Mouse (Mus musculus): ENCODE measurements at regions not wholly inside any gene's neighbourhood (a gene's known extent, or its start where the extent isn't known, plus 50 kb on each side); places are given as distances from the start of the nearest gene placed in this dataset.
"Not testable (repeated sequence)": the region's sequence is repeated elsewhere in the genome, so short reads cannot be mapped to it uniquely, and the experiment has no call there.

DNA sequence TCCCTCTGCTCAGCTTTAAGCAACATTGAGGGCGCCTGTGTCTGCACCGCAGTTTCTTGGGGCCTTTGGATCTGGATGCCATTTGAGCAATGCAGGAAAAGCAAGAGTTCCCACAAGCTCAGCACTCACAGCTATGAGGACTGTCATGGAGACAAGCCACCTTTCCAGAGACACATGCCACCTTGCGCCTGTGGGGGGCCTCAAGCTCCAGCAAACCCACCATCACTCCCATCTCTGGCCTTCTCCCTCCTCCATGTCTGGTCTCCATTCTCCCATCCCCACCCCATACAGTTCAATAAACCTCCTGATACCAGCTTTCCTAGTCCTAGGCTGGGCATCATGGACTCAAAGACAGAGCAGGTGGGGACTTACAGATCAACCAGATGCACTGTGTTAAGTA lies 97.8 kb downstream of the Wdr11 start:
- no peak for DNase-seq (ENCODE audit: low spot score in 2 of 2)

DNA sequence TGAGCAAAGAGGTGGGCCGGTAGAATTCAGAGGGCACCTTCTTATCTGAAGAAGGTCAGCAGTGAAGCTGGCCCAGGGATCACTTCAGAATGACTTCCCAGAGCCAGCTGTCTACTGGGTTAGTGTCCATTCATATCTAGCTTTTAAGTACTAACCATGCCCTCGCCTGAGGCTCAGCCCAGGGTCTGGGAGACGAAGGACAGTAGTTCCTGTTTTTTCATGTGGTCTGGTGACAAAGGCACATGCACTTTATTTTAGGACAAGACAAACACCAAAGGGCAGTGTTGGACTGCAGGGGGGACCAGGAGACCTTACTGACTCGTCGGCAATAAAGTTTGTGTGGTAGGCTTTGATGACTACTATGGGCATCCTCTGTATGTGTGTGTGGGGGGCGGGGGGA lies 99.2 kb downstream of the Wdr11 start:
- DNase-seq (ENCODE audit: low spot score in 2 of 2) = no peak

DNA sequence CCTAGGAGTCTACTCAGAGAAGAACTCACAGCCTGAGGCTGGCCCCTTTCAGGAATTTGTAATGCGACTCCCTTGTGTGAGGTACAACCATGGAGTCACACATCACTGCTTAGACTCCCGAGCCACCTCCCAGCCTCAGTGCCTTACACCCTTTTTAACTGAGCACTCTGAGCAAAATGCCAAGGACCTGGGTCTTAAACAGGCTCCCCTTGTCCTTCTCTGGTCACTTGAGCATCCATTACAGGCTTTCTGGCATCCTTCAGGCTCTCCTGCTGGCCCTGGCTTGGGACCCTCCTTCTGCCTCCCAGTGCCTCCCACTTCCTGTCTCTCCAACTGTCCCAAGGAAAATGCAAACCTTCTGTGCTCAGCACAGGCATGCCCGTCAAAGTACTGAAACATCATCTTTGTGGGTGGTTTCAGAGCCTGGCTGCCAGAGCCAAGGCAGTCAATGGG lies 100.0 kb downstream of the Wdr11 start:
- peak in 1 of 2 experiments; percentile 38 for DNase-seq (ENCODE audit: low spot score in 2 of 2)

DNA sequence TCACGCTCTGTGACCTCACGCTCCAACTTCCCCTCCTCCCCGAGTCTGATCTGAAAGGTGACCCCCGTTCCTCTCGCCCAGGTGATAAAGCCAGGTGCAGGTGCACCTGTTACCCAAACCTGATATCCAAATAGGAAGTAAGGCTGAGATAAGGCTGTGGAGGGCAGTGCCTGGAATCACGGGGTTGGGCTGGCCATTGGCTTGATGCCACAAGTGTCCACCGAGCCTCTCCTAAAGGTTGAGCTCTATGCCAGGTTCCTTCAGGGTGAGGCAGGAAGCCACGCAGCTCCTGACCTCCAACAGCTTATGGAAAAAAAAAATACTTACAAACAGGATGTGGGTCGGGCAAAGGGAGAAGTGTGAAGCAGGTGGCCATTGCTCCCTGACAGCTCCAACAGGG lies 102.0 kb downstream of the Wdr11 start:
- DNase-seq (ENCODE audit: low spot score in 2 of 2) = no peak

DNA sequence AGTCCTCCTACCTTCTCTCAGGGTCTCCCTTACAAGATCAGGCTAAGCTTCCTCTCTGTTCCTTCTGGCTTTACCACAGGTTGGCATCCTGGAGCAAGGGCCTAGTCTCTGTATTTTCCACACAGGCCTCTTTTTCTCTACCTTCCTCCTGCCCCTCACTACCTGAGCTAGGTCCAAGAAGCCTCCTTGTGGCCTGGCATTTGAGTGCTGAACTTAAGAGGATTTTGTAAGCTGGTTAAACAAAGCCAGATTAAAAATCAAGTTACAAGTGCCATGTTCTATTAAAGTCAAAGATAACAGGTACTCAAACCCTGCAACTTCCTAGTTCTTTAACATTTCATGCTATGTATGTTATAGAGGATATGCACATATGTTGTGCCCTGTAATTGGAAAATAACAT lies 102.5 kb downstream of the Wdr11 start:
- DNase-seq (ENCODE audit: low spot score in 2 of 2) = no peak

DNA sequence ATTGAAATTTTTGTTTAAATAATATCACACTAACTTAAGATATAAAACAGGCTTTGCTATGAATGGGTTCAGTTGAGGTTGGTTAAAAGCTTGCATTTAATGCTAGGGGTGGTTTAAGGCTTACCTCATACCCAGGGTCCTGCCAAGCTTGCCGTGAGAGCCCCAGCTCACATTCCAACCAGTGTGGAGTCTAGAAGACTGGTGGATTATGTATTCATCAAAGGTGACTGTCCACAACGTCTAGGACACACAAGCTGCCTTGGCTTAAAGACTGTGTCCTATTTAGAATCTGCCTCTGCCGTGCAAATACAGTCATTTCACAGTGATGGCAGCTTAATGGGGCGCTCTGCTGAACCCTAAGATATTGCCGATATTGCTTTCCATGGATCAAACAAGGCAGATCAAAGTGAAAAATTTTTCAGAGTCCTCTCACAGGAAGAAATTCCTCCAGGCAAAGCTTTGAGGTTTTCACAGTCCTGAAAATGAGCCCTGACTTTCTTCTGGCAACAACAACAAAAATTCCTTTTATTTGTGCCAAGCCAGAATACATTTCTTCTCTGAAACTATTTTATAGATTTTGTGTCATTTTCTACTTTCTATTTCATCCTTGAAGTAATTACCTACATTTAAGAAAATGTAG lies 108.4 kb downstream of the Wdr11 start:
- DNase-seq (ENCODE audit: low spot score in 2 of 2) = no peak

DNA sequence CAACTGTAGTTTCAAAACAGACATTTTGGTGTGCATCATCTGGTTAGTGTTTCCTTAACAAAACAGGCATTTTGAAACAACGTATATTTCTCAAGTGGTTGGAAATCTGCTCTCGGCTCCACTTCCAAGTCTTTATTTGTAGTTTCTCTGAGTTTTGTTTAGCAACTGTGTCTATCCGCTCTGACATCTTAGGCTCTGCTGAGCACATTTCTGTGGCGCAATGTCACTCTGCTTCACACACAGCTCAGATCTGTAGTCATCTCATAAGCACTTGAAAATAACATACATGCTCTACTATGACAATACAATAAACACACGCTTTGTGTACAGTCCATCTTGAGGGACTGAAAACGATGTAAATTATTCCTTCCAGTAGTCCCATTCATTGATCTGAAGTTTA lies 135.9 kb downstream of the Wdr11 start:
- DNase-seq (ENCODE audit: low spot score in 2 of 2) = no peak

DNA sequence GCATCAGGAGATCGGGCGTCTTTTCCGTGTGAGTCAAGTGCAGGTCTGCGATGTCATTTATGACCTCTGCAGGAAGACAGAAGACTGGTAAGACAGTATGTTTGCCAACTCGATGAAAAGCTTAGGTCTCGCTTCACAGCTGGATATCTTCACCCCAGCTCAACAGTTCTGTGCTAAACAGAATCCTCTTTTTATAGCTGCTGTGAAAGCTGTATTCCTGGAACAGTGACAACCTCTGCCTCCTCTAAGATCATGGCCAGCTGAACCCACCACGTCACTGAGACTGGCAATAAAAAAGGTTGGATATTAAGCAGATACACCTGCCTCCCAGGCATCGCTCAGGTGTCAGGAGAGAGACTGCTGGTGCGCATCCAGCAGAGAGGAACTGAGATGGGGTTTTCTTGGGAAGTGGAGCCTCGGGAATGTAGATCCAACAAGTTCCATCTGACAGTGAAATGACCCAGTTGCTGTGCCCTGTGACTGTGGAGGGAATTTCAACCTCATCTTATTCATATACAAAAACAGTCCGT lies 138.1 kb downstream of the Wdr11 start:
- no peak for DNase-seq (ENCODE audit: low spot score in 2 of 2)

DNA sequence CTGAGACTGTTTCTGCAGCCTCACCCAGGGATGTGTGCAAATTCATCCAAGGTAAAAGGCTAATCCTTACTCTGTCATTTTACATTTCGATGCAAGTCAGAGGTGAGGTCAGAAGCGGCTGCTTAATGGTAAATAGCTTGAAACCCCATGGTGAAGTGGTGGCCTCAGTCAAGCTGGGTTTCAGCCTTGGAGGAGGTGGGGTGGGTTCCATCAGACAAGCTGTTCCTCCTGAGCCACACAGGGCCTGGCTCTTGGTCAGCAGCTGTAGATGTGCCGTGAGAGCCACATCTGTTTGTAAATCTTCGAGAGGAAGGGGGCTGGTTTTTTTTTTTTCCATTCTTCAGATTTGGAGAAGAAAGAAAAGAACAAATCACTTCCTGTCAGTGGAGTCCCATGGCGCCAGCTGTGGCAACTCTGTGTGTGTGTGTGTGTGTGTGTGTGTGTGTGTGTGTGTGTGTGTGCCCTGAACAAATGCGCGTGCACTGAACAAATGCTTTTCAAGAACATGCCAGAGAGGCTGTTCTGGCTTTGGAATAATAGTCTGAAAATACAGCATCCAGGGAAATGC lies 139.2 kb downstream of the Wdr11 start:
- no peak for DNase-seq (ENCODE audit: low spot score in 2 of 2)

DNA sequence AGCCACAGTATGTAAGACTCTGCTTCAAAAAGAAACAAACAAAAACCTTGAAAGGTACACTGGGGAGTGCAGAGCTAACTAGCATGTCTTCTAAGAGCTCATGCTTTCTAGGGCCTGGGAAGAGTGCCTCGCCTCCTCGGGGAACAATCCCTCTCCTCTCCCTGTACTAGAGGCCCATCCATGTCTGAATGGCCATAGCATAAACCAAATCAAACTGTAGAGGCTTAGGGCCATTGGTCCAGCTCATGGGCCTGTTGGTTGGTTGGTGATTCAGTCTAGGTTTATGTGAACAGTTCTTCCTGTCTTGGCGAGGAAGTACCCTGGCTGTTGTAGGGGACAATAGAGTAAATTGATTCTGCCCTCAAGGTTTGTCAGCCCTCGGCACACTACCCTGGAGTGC lies 151.0 kb downstream of the Wdr11 start:
- DNase-seq (ENCODE audit: low spot score in 2 of 2) = no peak

DNA sequence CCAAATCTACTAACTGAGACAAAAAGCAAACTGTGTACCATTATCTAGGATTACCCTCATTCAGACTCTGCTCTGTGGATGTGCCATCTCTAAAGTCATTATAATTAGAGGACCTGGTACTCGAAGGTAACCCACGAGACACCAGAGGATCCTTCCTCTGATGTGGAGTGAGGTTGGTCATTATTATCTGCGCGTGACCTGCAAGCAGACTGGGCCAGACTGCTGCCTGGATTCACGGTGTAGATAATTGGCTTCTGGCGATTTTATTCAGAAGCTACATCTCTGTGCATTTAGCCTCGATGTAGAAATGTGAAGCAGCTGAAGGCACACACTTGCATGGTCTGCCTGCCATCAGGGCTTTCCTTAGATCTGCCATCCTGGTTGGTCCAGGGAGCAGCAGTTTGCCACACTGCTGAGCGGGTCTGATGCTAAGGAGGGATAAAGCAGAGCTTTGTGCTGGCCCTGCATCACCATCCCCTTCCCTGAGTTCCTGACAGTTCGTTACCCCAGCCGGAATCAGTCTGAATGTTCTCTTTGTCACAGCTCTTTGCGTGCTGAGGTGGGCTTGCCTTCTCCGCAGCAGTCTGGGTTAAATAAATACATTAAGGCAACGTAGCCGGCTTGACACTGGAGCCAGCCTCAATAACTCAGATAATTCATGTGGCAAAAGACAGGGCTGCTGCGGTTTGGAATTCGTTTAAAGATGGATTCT lies 152.4 kb downstream of the Wdr11 start:
- no peak for DNase-seq (ENCODE audit: low spot score in 2 of 2)

DNA sequence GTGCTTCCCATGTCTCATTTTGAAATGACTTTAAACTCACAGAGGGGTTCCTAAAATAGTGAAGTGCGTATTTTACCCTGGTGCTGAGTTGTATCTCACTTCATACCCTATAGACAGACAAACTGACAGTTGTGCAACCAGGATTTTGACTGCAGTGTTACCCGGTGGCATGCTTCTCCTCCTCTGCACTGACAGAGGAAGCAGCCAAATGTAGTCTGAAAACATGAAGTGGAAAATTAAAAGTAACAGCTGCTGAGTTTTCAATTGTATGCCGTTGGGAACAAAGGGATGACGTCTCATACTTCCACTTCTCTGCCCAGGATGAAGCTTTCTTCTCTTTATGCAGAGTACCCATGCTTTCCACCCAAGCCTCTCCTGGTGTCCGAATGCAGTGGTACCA lies 155.0 kb downstream of the Wdr11 start:
- DNase-seq (ENCODE audit: low spot score in 2 of 2) = no peak

DNA sequence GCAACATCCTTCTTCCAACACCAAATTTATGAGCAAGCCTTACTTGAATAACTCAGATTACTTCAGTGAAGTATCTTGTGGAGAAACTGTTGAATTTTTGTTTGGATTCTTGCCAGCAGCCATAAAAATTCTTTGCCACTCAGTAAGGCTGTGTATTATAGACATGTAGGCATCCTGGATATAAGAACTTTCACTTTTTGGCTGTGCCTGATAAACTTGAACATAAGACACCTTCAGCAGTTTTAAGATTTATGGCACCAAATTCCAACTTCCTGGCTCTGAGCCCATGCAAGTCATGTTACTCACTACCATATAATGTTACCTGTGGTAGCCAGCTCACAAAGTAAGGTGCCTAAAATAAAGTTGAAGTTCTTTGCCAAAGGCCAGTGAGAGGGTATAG lies 159.3 kb downstream of the Wdr11 start:
- no peak for DNase-seq (ENCODE audit: low spot score in 2 of 2)

DNA sequence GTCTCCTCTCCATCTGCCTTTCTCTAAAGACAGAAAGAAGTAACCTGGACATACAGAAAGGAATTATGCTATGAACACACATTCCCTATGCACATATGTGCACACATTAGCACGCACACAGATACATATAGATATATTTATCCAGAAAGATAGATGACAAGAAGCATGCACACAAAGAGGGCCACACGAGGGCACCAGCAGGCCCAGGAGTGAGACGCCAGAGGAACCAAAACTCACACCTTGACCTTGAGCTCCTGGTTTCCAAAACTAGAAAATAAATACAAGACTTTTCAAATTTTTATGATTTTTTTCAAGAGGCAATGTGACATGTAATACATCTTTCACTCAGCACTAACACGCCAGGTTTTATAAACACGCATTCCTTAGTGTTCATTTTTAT lies 163.1 kb downstream of the Wdr11 start:
- DNase-seq (ENCODE audit: low spot score in 2 of 2) = no peak

DNA sequence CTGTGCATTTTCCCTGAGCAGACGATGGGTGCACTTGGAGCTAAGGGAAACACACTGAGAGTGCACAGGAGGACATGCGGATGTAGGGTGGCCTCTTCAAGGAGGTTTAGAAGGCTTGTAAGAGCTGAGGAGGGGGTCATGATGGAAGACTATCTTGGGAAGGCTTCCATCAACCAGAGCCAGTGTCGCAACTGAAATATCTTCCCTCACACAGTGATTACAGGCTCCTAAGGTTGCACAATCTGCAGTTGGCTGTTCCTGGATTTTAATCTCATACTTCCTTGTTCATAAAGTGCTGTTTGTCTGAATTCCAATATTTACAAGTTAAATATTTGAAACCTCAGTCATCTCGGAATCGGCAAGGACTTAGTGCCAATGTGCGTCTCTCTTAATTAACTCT lies 164.5 kb downstream of the Wdr11 start:
- no peak for DNase-seq (ENCODE audit: low spot score in 2 of 2)

DNA sequence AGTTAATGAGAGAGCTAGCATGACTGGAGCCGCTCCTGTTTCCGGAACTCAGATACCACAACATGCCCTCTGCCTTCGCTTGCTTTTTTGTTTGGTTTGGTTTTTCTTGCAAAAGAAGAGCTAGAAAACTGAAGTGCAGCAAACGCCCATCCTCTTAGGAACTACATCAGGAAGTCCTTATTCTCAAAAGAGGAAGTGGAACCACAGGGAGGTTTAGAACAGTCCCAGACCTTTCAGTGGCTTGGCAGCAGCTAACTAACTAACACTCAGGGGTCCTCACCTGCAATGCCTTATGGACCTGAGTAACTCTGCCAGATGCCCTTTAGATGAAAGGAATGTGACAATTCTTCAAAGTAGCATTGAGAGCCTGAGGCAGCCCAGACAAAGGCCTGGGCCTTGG lies 168.2 kb downstream of the Wdr11 start:
- DNase-seq (ENCODE audit: low spot score in 2 of 2) = no peak

DNA sequence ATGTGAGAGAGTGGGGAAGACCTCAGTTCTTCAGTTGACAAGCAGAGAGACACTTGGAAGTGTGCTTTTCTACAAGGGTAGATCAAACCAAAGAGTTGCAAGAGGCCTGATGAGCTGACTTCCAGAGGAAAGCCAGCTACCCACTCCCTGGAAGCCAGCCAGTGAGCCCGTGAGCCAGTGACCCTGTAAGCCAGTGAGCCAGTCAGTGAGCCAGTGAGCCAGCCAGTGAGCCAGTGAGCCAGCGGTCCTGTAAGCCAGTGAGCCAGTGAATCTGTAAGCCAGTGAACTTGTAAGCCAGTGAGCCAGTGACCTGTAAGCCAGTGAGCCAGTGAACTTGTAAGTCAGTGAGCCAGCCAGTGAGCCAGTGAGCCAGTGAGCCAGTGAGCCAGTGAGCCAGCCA lies 168.7 kb downstream of the Wdr11 start:
- no peak for DNase-seq (ENCODE audit: low spot score in 2 of 2)

DNA sequence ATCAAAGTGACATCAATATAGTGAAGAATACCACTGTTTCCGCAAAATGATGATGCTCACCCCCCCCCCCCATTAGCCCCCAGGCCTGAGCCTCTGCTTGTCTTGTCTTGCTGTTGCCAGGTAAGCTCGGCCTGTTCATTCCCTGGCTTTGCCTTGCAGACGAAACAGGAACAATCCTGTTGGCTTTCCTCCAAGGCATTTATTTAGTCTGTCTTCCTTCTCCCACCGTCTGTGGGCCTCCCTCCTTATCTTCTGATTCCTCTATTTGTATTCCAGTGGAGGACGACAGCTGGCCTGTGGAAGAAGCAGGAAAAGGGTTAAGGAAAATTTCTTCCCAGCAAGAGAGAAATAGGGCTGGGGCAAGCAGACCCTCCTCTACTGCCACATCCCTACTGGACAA lies 172.1 kb downstream of the Wdr11 start:
- no peak for DNase-seq (ENCODE audit: low spot score in 2 of 2)

DNA sequence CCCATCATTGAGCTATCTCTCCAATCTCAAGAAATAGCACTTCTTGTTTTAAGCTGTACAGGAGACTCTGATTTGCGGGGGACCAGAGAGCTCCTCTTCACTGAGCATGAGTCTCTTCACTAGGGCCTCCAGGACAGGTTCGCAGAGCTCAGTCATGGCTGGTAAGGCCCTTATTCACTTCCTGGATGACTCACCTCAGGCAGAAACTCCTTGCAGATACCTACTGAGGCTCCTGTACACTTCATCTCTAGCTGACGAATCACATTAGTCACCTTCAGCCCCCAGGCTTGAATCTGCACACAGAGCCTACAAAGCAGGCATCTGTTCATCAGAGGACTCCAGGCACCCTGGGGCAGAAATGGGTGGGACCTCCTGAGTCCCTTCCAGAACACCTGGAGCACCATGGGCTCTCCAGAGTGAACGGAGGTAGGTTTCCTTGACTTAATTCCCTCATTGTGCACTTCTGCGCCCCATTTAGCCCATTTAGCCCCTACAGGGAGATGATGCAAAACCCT lies 172.8 kb downstream of the Wdr11 start:
- DNase-seq (ENCODE audit: low spot score in 2 of 2) = no peak

DNA sequence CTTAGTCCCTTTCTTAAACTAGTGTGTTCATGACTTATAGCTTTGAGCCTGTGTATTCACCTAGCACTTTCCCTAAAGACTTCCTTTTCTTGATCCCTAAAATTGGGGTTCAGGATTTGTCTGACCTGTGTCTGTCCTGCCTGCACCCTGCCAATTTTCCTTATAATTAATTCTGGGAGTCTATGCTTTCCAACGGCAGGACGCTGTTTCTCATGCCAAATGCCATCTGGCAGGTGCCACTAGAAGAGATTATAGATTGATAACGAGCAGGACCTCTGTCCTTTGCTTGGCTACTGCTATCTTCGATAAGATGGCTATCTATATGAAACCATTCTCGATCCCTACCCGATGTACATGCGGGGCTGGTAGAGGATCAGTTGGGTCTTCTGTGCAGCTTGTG lies 174.0 kb downstream of the Wdr11 start:
- no peak for DNase-seq (ENCODE audit: low spot score in 2 of 2)

DNA sequence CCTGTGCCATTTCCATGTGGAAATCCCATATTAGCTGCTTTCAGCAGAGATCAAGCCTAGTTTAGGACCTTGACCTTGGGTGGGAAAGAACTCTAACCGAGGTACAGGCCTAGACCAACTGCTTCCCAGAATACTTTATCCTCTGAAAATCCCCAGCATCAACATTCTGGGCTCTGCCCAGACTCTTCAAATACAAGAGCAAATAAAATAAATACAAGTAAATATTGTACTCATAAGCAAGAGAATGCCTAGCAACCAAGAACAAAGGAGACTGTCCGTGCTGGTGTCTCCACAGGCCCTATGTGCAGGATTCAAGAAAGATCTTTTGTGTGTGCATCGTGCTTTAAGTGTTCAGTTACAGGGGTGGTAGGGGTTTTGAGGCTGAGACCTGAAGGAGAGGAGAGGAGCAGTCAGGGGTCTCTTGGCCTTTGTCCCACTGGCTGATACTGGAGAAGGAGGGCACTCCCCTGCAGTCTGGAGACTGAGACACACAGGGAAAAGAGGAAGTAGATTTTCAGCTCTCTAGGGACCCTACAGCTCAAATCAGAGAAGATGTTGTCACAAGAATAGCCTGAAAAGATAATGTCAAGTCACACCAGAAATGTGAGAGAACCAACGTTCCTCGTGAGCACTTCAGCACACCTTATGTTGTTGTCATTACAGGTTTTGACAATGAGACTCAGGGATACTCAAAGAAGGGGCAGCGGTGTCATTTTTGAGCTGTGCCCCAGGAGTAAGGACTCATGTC lies 174.6 kb downstream of the Wdr11 start:
- DNase-seq (ENCODE audit: low spot score in 2 of 2) = no peak

DNA sequence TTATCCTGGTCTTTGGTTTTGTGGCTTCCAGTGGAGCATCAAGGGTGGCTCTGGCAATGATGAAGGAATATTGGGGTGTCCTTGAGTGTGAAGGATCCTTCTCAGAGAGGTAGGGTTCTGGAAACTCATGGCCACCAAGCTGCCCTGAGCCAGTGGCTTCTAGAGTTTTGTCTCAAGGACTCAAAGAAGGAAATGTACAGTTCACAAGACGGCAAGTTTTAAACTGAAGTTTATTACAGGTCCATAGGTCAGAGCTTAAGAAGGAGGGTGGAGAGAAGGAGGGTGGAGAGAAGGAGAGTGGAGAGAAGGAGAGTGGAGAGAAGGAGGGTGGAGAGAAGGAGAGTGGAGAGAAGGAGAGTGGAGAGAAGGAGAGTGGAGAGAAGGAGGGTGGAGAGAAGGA lies 178.0 kb downstream of the Wdr11 start:
- DNase-seq (ENCODE audit: low spot score in 2 of 2) = not testable (repeated sequence)
